Mouse (Mus musculus): ENCODE measurements around the gene Tbx10. TPM values are rescaled to one million over a fixed set of nuclear protein-coding genes. Genes with fewer than 3 reads are reported as not detected.
A peak's percentile ranks its signal among the peaks of the same experiment; 100 is the strongest.
"Not testable (repeated sequence)": the region's sequence is repeated elsewhere in the genome, so short reads cannot be mapped to it uniquely, and the experiment has no call there.

Gene Tbx10
- total RNA-seq, 2 experiments from 2014 or later, result not detected

GRCm38 (mm10) chr19:4003112-4003511 is 10.6 kb downstream of the Tbx10 start, which contains the start of gene Doc2g:
Gene Doc2g, plus strand, starts transcription at chr19:4003313.
- no peak for DNase-seq (ENCODE audit: low spot score in 2 of 2)

GRCm38 (mm10) chr19:4003641-4004040 is 11.1 kb downstream of the Tbx10 start:
- DNase-seq (ENCODE audit: low spot score in 2 of 2), result no peak

- no peak for DNase-seq (ENCODE audit: low spot score in 2 of 2)
Observed at GRCm38 (mm10) chr19:4004331-4004730, 11.8 kb downstream of the Tbx10 start.

GRCm38 (mm10) chr19:4005091-4005490 is 12.5 kb downstream of the Tbx10 start:
- no peak for DNase-seq (ENCODE audit: low spot score in 2 of 2)

GRCm38 (mm10) chr19:4005971-4006370 is 13.4 kb downstream of the Tbx10 start:
- no peak for DNase-seq (ENCODE audit: low spot score in 2 of 2)

- DNase-seq (ENCODE audit: low spot score in 2 of 2), result no peak
Observed at GRCm38 (mm10) chr19:4011086-4011485, 18.5 kb downstream of the Tbx10 start.

- DNase-seq (ENCODE audit: low spot score in 2 of 2), result peak; percentile 99
Observed at GRCm38 (mm10) chr19:4012432-4013022, 20.0 kb downstream of the Tbx10 start, which contains the start of gene Ndufv1. Gene Ndufv1, minus strand, starts transcription at chr19:4012806.

GRCm38 (mm10) chr19:4013066-4013465 is 20.5 kb downstream of the Tbx10 start:
- DNase-seq (ENCODE audit: low spot score in 2 of 2), result no peak

- DNase-seq (ENCODE audit: low spot score in 2 of 2), result no peak
Observed at GRCm38 (mm10) chr19:4014802-4015201, 22.2 kb downstream of the Tbx10 start.

- DNase-seq (ENCODE audit: low spot score in 2 of 2), result no peak
Observed at GRCm38 (mm10) chr19:4015635-4016034, 23.1 kb downstream of the Tbx10 start.

- DNase-seq (ENCODE audit: low spot score in 2 of 2), result no peak
Observed at GRCm38 (mm10) chr19:4017921-4018587, 25.5 kb downstream of the Tbx10 start.

- peak; percentile 65 to 89 for DNase-seq (ENCODE audit: low spot score in 2 of 2)
Observed at GRCm38 (mm10) chr19:4018743-4019583, 26.4 kb downstream of the Tbx10 start.

- no peak for DNase-seq (ENCODE audit: low spot score in 2 of 2)
Observed at GRCm38 (mm10) chr19:4023185-4023584, 30.6 kb downstream of the Tbx10 start.

- no peak for DNase-seq (ENCODE audit: low spot score in 2 of 2)
Observed at GRCm38 (mm10) chr19:4027576-4027975, 35.0 kb downstream of the Tbx10 start.

- no peak for DNase-seq (ENCODE audit: low spot score in 2 of 2)
Observed at GRCm38 (mm10) chr19:4032668-4033067, 40.1 kb downstream of the Tbx10 start.

GRCm38 (mm10) chr19:4033298-4033697 is 40.7 kb downstream of the Tbx10 start:
- DNase-seq (ENCODE audit: low spot score in 2 of 2), result no peak

GRCm38 (mm10) chr19:4033742-4034141 is 41.2 kb downstream of the Tbx10 start:
- DNase-seq (ENCODE audit: low spot score in 2 of 2), result no peak

GRCm38 (mm10) chr19:4036327-4037045 is 43.9 kb downstream of the Tbx10 start:
- DNase-seq (ENCODE audit: low spot score in 2 of 2), result no peak

GRCm38 (mm10) chr19:4037154-4037787 is 44.7 kb downstream of the Tbx10 start:
- not testable (repeated sequence) for DNase-seq (ENCODE audit: low spot score in 2 of 2)

- DNase-seq (ENCODE audit: low spot score in 2 of 2), result peak; percentile 89 to 94
Observed at GRCm38 (mm10) chr19:4037788-4038232, 45.3 kb downstream of the Tbx10 start, which contains the start of gene Gstp1. Gene Gstp1, minus strand, starts transcription at chr19:4037985.

- not testable (repeated sequence) for DNase-seq (ENCODE audit: low spot score in 2 of 2)
Observed at GRCm38 (mm10) chr19:4040941-4041340, 48.4 kb downstream of the Tbx10 start.
